Mouse (Mus musculus): ENCODE measurements around the gene Prkcd. TPM values are rescaled to one million over a fixed set of nuclear protein-coding genes. Genes with fewer than 3 reads are reported as not detected.

Prkcd gene
- polyA plus RNA-seq, 2 experiments, result 11.4 to 18.7 TPM

- WGBS (ENCODE audit: insufficient replicate concordance), result 56% methylated on average over 8 of the region's 8 CpGs
- no peaks in the 10 kb centered on the region for H3K36me3 ChIP-seq (replicated peaks; ENCODE audit: control insufficient read depth, insufficient read depth, low read depth)
- TF ChIP-seq EP300 (IDR thresholded peaks at IDR 0.05; ENCODE audit: low read depth) (no peak), CTCF (IDR thresholded peaks at IDR 0.05; ENCODE audit: low read depth) (no peak)
- H3K4me1 ChIP-seq (replicated peaks; ENCODE audit: control insufficient read depth in 2 of 2, insufficient read depth in 2 of 2, low read length in 1 of 2), result peaks cover 0 to 6% of the 10 kb centered on the region in 2 experiments; a peak in 1 of 4 replicates
- H3K9me3 ChIP-seq (ENCODE audit: control insufficient read depth, low read length), result no peaks in the 10 kb centered on the region
- H3K4me3 ChIP-seq (ENCODE audit: insufficient read depth in 1 of 2, low read depth in 2 of 2, low read length in 2 of 2), result no peak overlapping the region
- DNase-seq (ENCODE audit: low read depth in 3 of 3, low spot score in 3 of 3), result no peak
- no peak for ATAC-seq (ENCODE audit: insufficient read depth)
- H3K27me3 ChIP-seq (ENCODE audit: control insufficient read depth, insufficient read depth, low read length), result no peaks in the 10 kb centered on the region
- no peak overlapping the region for H3K4me2 ChIP-seq (ENCODE audit: low read depth)
- no peak overlapping the region for H3K9ac ChIP-seq (replicated peaks)
- H3K27ac ChIP-seq, result no peak overlapping the region
These were observed 19.1 kb upstream of the Prkcd start for GRCm38 (mm10) chr14:30645066-30645465.

DNA sequence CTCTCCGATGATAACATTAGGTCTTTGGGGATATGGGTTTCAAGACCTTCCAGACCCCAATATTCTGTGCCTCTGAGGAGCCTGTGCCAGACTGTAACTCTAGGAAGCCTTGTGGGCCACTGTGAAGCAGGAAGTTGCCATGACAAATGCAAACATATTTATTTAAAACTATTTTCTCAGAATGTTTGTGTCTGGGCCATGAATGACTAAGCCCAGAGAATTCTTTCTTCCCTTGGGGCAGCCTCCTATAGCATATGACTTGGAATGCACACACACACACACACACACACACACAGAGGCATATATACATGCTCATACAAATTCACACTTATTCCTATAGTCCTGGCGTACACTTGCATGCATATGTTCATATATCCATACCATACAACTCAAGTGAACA, 18.0 kb upstream of the Prkcd start:
- ATAC-seq (ENCODE audit: insufficient read depth) (no peak), DNase-seq (ENCODE audit: low read depth in 3 of 3, low spot score in 3 of 3) (no peak)
- 67% methylated on average over 2 of the region's 2 CpGs for WGBS (ENCODE audit: insufficient replicate concordance)
- Histone ChIP-seq H3K4me3 (ENCODE audit: insufficient read depth in 1 of 2, low read depth in 2 of 2, low read length in 2 of 2) (no peak overlapping the region), H3K4me1 (replicated peaks; ENCODE audit: control insufficient read depth in 2 of 2, insufficient read depth in 2 of 2, low read length in 1 of 2) (peaks cover 0 to 6% of the 10 kb centered on the region in 2 experiments; a peak in 1 of 4 replicates), H3K27ac (no peak overlapping the region), H3K9ac (replicated peaks) (no peak overlapping the region), H3K36me3 (replicated peaks; ENCODE audit: control insufficient read depth, insufficient read depth, low read depth) (no peaks in the 10 kb centered on the region), H3K4me2 (ENCODE audit: low read depth) (no peak overlapping the region), H3K27me3 (ENCODE audit: control insufficient read depth, insufficient read depth, low read length) (no peaks in the 10 kb centered on the region), H3K9me3 (ENCODE audit: control insufficient read depth, low read length) (no peaks in the 10 kb centered on the region)
- TF ChIP-seq CTCF (IDR thresholded peaks at IDR 0.05; ENCODE audit: low read depth), result no peak
- TF ChIP-seq EP300 (IDR thresholded peaks at IDR 0.05; ENCODE audit: low read depth), result no peak

- H3K27ac ChIP-seq, result no peak overlapping the region
- H3K4me3 ChIP-seq (ENCODE audit: insufficient read depth in 1 of 2, low read depth in 2 of 2, low read length in 2 of 2), result no peak overlapping the region
- ATAC-seq (ENCODE audit: insufficient read depth), result no peak
- no peaks in the 10 kb centered on the region for H3K9me3 ChIP-seq (ENCODE audit: control insufficient read depth, low read length)
- no peaks in the 10 kb centered on the region for H3K36me3 ChIP-seq (replicated peaks; ENCODE audit: control insufficient read depth, insufficient read depth, low read depth)
- no peak overlapping the region for H3K4me2 ChIP-seq (ENCODE audit: low read depth)
- TF ChIP-seq EP300 (IDR thresholded peaks at IDR 0.05; ENCODE audit: low read depth) (no peak), CTCF (IDR thresholded peaks at IDR 0.05; ENCODE audit: low read depth) (no peak)
- no peak for DNase-seq (ENCODE audit: low read depth in 3 of 3, low spot score in 3 of 3)
- 31% methylated on average over 2 of the region's 2 CpGs for WGBS (ENCODE audit: insufficient replicate concordance)
- no peak overlapping the region for H3K9ac ChIP-seq (replicated peaks)
- H3K4me1 ChIP-seq (replicated peaks; ENCODE audit: control insufficient read depth in 2 of 2, insufficient read depth in 2 of 2, low read length in 1 of 2), result peaks cover 0 to 6% of the 10 kb centered on the region in 2 experiments; a peak in 1 of 4 replicates
- no peaks in the 10 kb centered on the region for H3K27me3 ChIP-seq (ENCODE audit: control insufficient read depth, insufficient read depth, low read length)
These were observed 15.7 kb upstream of the Prkcd start for GRCm38 (mm10) chr14:30641748-30642147.

GRCm38 (mm10) chr14:30638686-30639085, 12.7 kb upstream of the Prkcd start:
- peaks cover 0 to 6% of the 10 kb centered on the region in 2 experiments; a peak in 1 of 4 replicates for H3K4me1 ChIP-seq (replicated peaks; ENCODE audit: control insufficient read depth in 2 of 2, insufficient read depth in 2 of 2, low read length in 1 of 2)
- H3K27ac ChIP-seq, result no peak overlapping the region
- H3K9ac ChIP-seq (replicated peaks), result no peak overlapping the region
- DNase-seq (ENCODE audit: low read depth in 3 of 3, low spot score in 3 of 3) (no peak), ATAC-seq (ENCODE audit: insufficient read depth) (no peak)
- H3K9me3 ChIP-seq (ENCODE audit: control insufficient read depth, low read length), result no peaks in the 10 kb centered on the region
- no peaks in the 10 kb centered on the region for H3K27me3 ChIP-seq (ENCODE audit: control insufficient read depth, insufficient read depth, low read length)
- H3K36me3 ChIP-seq (replicated peaks; ENCODE audit: control insufficient read depth, insufficient read depth, low read depth), result no peaks in the 10 kb centered on the region
- H3K4me3 ChIP-seq (ENCODE audit: insufficient read depth in 1 of 2, low read depth in 2 of 2, low read length in 2 of 2), result no peak overlapping the region
- no peak overlapping the region for H3K4me2 ChIP-seq (ENCODE audit: low read depth)
- no peak for TF ChIP-seq CTCF (IDR thresholded peaks at IDR 0.05; ENCODE audit: low read depth)
- no peak for TF ChIP-seq EP300 (IDR thresholded peaks at IDR 0.05; ENCODE audit: low read depth)
- WGBS (ENCODE audit: insufficient replicate concordance), result 53% methylated on average over 4 of the region's 4 CpGs

GRCm38 (mm10) chr14:30638009-30638408, 12.0 kb upstream of the Prkcd start:
- WGBS (ENCODE audit: insufficient replicate concordance), result 67% methylated on average over 4 of the region's 4 CpGs
- Histone ChIP-seq H3K9me3 (ENCODE audit: control insufficient read depth, low read length) (no peaks in the 10 kb centered on the region), H3K9ac (replicated peaks) (no peak overlapping the region), H3K36me3 (replicated peaks; ENCODE audit: control insufficient read depth, insufficient read depth, low read depth) (no peaks in the 10 kb centered on the region), H3K27me3 (ENCODE audit: control insufficient read depth, insufficient read depth, low read length) (no peaks in the 10 kb centered on the region), H3K27ac (no peak overlapping the region), H3K4me3 (ENCODE audit: insufficient read depth in 1 of 2, low read depth in 2 of 2, low read length in 2 of 2) (no peak overlapping the region), H3K4me1 (replicated peaks; ENCODE audit: control insufficient read depth in 2 of 2, insufficient read depth in 2 of 2, low read length in 1 of 2) (peaks cover 0 to 6% of the 10 kb centered on the region in 2 experiments; a peak in 1 of 4 replicates), H3K4me2 (ENCODE audit: low read depth) (no peak overlapping the region)
- TF ChIP-seq EP300 (IDR thresholded peaks at IDR 0.05; ENCODE audit: low read depth) (no peak), CTCF (IDR thresholded peaks at IDR 0.05; ENCODE audit: low read depth) (no peak)
- no peak for ATAC-seq (ENCODE audit: insufficient read depth)
- no peak for DNase-seq (ENCODE audit: low read depth in 3 of 3, low spot score in 3 of 3)

Measured in liver, embryonic 14.5 days (tissue).